In the genomic region with DNA sequence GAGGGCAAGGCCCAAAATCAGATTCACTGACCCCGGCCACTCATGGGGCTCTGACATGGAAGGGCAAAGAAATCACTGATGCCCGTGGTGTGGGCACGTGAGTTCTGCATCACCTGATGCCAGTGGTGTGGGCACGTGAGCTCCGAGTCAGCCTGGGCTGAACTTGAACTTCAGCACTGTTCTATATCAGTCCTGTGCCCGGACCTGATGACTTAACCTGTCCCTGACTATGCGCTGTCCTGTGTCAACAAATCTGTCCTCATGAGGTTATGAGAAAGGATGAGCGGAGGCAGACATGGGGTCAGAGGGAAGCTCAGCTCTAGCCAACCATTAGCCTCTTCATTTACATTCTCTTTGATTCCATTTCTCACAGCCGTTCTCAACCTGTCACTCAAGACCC, we compare ENCODE assay signal across 19 mouse cellular contexts.
"Had no signal": no experiment of that assay in that cellular context is flagged by ENCODE, and none has a peak within 500 bp of the region (broad histone marks: within the 10 kb centered on the region; RNA-seq: fewer than 3 reads in every experiment).

No protein-coding gene starts in this region.

- H3K27ac ChIP-seq: kidney, postnatal 0 days; layer of hippocampus, adult 2 months; limb, embryonic 10.5 days; limb, embryonic 13.5 days; liver, embryonic 13.5 days; lung, embryonic 15.5 days; midbrain, embryonic 10.5 days; neural tube, embryonic 12.5 days; neural tube, embryonic 15.5 days; stomach, postnatal 0 days had no signal

- H3K27me3 ChIP-seq: limb, embryonic 13.5 days; lung, embryonic 15.5 days; neural tube, embryonic 12.5 days; neural tube, embryonic 15.5 days had no signal

- ATAC-seq: intestine, embryonic 16.5 days had no signal

- H3K9ac ChIP-seq: limb, embryonic 13.5 days; liver, embryonic 13.5 days; lung, embryonic 15.5 days; neural tube, embryonic 12.5 days; neural tube, embryonic 15.5 days had no signal

- DNase-seq: kidney, adult 2 months; layer of hippocampus, adult 9-11 months; midbrain, embryonic 14.5 days; right cerebral cortex, adult 18-20 months; right cerebral cortex, postnatal 14 days; right cerebral cortex, postnatal 4 days; thymus, adult 18-20 months; thymus, postnatal 36 days had no signal

- H3K9me3 ChIP-seq: limb, embryonic 10.5 days; liver, embryonic 13.5 days; lung, embryonic 15.5 days; midbrain, embryonic 10.5 days; neural tube, embryonic 12.5 days; neural tube, embryonic 15.5 days had no signal

- H3K4me3 ChIP-seq: layer of hippocampus, adult 2 months; limb, embryonic 10.5 days; limb, embryonic 13.5 days; lung, embryonic 15.5 days; midbrain, embryonic 10.5 days; neural tube, embryonic 12.5 days had no signal

- H3K36me3 ChIP-seq: limb, embryonic 10.5 days; liver, embryonic 13.5 days; lung, embryonic 15.5 days; midbrain, embryonic 10.5 days; neural tube, embryonic 12.5 days; neural tube, embryonic 15.5 days had no signal
